Mouse (Mus musculus): ENCODE data around the gene Nbas. TPM values are rescaled to one million over a fixed set of nuclear protein-coding genes. Genes with fewer than 3 reads are reported as not detected.

Gene Nbas
- polyA plus RNA-seq (2014; fragmentation: Illumina TruSeq; extraction: RNeasy Lipid Tissue Mini Kit (QIAGEN cat#74804); ENCODE audit: low read depth, low replicate concordance): 30.2 TPM

DNA sequence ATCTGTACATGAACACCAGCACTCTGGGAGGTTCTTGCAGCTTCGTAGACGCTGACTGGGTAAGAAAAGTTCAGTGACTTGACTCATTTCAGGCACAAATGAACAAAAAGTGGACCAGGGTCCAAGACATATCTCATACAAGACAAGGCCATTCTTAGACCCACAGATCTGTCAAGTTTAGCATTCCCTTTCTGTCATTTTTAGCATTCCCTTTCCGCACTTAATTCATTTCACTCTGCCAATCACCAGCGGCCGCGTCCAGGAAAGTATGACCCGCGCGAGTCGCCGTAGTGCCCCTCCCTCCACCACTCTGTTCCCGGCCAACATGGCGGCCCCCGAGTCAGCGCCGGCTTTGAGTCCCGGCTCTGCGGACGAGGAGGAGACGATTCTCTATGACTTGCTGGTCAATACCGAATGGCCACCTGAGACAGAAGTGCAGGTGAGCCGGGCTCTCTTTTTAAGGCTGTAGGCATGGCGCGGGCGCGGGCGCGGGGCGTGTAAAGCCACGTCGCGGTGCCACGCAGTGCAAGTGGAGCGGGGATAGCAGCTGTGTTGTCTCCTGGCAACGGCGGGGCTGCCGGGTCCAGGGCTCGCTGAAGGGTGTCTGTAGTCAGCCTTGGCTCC lies at the start of gene Nbas:
Gene Nbas (plus strand): TSS at position 308 of the 624 bp plus-strand sequence.

DNA sequence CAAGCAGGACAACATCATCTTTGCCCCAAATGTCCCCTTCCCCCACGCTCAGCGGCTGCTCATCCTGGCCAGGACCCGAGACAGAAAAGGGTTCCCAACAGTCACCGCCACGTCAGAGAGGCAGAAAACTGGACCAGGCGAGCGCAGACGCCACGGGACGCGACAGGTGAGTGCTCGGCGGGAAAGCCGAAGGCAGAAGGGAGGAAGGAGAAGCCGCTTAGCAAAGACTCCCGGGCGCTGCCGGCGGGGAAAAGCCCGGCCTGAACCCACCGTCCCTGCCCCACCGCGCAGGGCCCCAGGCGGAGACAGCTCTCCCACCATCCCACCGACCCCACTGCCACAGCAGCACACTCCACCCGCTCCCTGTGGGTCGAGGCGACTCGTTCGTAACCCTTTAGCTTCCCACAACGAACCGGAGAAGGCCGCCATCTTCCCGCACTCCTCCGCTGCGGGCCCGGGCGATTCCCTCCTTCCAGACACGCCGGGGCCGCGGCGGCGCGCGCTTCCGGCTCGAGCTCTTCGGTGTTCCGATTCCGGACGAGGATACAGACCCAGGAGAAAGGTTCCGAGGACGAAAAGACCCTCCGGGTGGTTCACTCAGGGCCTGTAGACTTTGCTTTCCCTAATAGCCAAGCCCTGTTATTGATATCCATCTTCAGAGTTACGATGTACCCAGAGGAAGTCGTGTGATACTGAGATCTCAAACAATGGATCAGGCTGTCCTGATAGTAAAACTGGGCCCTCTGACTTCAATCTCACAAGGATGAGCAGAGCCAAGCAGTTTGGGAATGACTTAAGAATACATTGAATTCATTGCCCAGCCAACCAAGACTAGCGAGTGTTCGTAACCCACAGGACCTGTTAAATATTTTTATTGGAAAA lies 20.0 kb upstream of the Nbas start, which contains the start of gene Ddx1:
Gene Ddx1 (minus strand): TSS at position 523 of the 882 bp plus-strand sequence.

Other genes starting within 250 kb of the Nbas start
- gene Ddx1, start 19.9 kb upstream of the Nbas start, polyA plus RNA-seq (2014; fragmentation: Illumina TruSeq; extraction: RNeasy Lipid Tissue Mini Kit (QIAGEN cat#74804); ENCODE audit: low read depth, low replicate concordance): 515 TPM

All from testis, adult 10 weeks (tissue).